Mouse (Mus musculus): ENCODE results near the gene Prpf38b.
"Not testable (repeated sequence)": the region's sequence is repeated elsewhere in the genome, so short reads cannot be mapped to it uniquely, and the experiment has no call there.

Prpf38b gene

GRCm38 (mm10) chr3:108900147-108900546 is 11.4 kb downstream of the Prpf38b start:
- DNase-seq (ENCODE audit: low read depth) = no peak

- DNase-seq (ENCODE audit: low read depth) = no peak
Observed at GRCm38 (mm10) chr3:108898640-108899039, 12.9 kb downstream of the Prpf38b start.

GRCm38 (mm10) chr3:108892914-108893313 is 18.6 kb downstream of the Prpf38b start:
- no peak for DNase-seq (ENCODE audit: low read depth)

GRCm38 (mm10) chr3:108892080-108892479 is 19.4 kb downstream of the Prpf38b start:
- DNase-seq (ENCODE audit: low read depth) = no peak

- no peak for DNase-seq (ENCODE audit: low read depth)
Observed at GRCm38 (mm10) chr3:108889908-108890307, 21.6 kb downstream of the Prpf38b start, which contains the start of gene Fndc7. Gene Fndc7, minus strand, starts transcription at chr3:108890008.

GRCm38 (mm10) chr3:108887618-108887975 is 23.9 kb downstream of the Prpf38b start:
- DNase-seq (ENCODE audit: low read depth) = no peak

- DNase-seq (ENCODE audit: low read depth) = no peak
Observed at GRCm38 (mm10) chr3:108886934-108887617, 24.5 kb downstream of the Prpf38b start.

- DNase-seq (ENCODE audit: low read depth) = peak; percentile 48
Observed at GRCm38 (mm10) chr3:108885686-108886530, 25.6 kb downstream of the Prpf38b start.

GRCm38 (mm10) chr3:108884706-108885289 is 26.7 kb downstream of the Prpf38b start:
- no peak for DNase-seq (ENCODE audit: low read depth)

GRCm38 (mm10) chr3:108883067-108883466 is 28.5 kb downstream of the Prpf38b start:
- DNase-seq (ENCODE audit: low read depth) = no peak

- DNase-seq (ENCODE audit: low read depth) = not testable (repeated sequence)
Observed at GRCm38 (mm10) chr3:108881873-108882272, 29.7 kb downstream of the Prpf38b start.

GRCm38 (mm10) chr3:108880544-108881507 is 30.7 kb downstream of the Prpf38b start:
- DNase-seq (ENCODE audit: low read depth) = peak; percentile 87

GRCm38 (mm10) chr3:108879836-108880435 is 31.6 kb downstream of the Prpf38b start:
- peak; percentile 77 for DNase-seq (ENCODE audit: low read depth)

- no peak for DNase-seq (ENCODE audit: low read depth)
Observed at GRCm38 (mm10) chr3:108879129-108879528, 32.4 kb downstream of the Prpf38b start.

GRCm38 (mm10) chr3:108870631-108871030 is 40.9 kb downstream of the Prpf38b start:
- DNase-seq (ENCODE audit: low read depth) = no peak

GRCm38 (mm10) chr3:108867449-108867848 is 44.1 kb downstream of the Prpf38b start:
- no peak for DNase-seq (ENCODE audit: low read depth)

- DNase-seq (ENCODE audit: low read depth) = peak; percentile 89
Observed at GRCm38 (mm10) chr3:108865676-108866075, 45.9 kb downstream of the Prpf38b start.

- DNase-seq (ENCODE audit: low read depth) = no peak
Observed at GRCm38 (mm10) chr3:108865129-108865528, 46.4 kb downstream of the Prpf38b start.

GRCm38 (mm10) chr3:108863091-108863490 is 48.4 kb downstream of the Prpf38b start:
- DNase-seq (ENCODE audit: low read depth) = no peak

- not testable (repeated sequence) for DNase-seq (ENCODE audit: low read depth)
Observed at GRCm38 (mm10) chr3:108862282-108862681, 49.2 kb downstream of the Prpf38b start.

GRCm38 (mm10) chr3:108860786-108861185 is 50.7 kb downstream of the Prpf38b start:
- DNase-seq (ENCODE audit: low read depth) = no peak
